Mouse (Mus musculus) CH12.LX (cell line): Measurements from ENCODE around the gene Fyb. TPM values are rescaled to one million over a fixed set of nuclear protein-coding genes. Genes with fewer than 3 reads are reported as not detected.

ENCODE experiments used
- DNase-seq: peaks from one replicate; pipeline ENCODE4 v3.0.0-alpha.2; 2013; ENCODE audit errors: extremely low read depth
- H3K27ac ChIP-seq: 2 replicates; pipeline ENCODE4 v1.5.1; 2012; ENCODE audit warnings: low read depth, mild to moderate bottlenecking, control low read depth, moderate library complexity; ENCODE audit not compliant: insufficient read depth
- H3K27me3 ChIP-seq: replicated peaks from 2 replicates; pipeline ENCODE3; 2012; ENCODE audit warnings: inconsistent platforms
- H3K36me3 ChIP-seq, 2 experiments: replicated peaks in 1 of 2; 2 replicates each; pipeline versions ENCODE3 to v1.6.1; 2012; ENCODE audit warnings: inconsistent platforms in 1 of 2, low read length in 1 of 2, mild to moderate bottlenecking in 1 of 2, mixed read lengths in 1 of 2, moderate library complexity in 1 of 2; ENCODE audit not compliant: control insufficient read depth in 1 of 2, insufficient read depth in 1 of 2
- H3K4me1 ChIP-seq, 2 experiments: 2 replicates each; pipeline ENCODE4 v1.6.1; 2012; ENCODE audit warnings: inconsistent platforms in 1 of 2, moderate library complexity in 1 of 2; ENCODE audit not compliant: insufficient read depth in 2 of 2, control insufficient read depth in 1 of 2
- H3K4me2 ChIP-seq: 2 replicates; pipeline ENCODE4 v1.6.1; 2012; ENCODE audit warnings: low read depth, mild to moderate bottlenecking, control low read depth; ENCODE audit not compliant: poor library complexity, insufficient read depth, severe bottlenecking
- H3K4me3 ChIP-seq, 3 experiments: fragments of 150-350 bp in 1 of 3; sonication (generic) in 1 of 3; replicated peaks in 1 of 3; 2 replicates each; pipeline versions ENCODE3 to v1.5.1; 2011 to 2012; ENCODE audit warnings: low read depth in 2 of 3, low read length in 2 of 3, mild to moderate bottlenecking in 2 of 3, moderate library complexity in 2 of 3, control low read depth in 1 of 3, improper control_type of control experiment in 1 of 3, inconsistent platforms in 1 of 3, mixed read lengths in 1 of 3; ENCODE audit not compliant: poor library complexity in 1 of 3
- H3K79me2 ChIP-seq: replicated peaks from 2 replicates; pipeline ENCODE4 v1.6.1; 2012; ENCODE audit warnings: mild to moderate bottlenecking, moderate library complexity; ENCODE audit not compliant: control insufficient read depth, poor library complexity, insufficient read depth, severe bottlenecking; ENCODE audit errors: extremely low read depth
- H3K9ac ChIP-seq: 2 replicates; pipeline ENCODE4 v1.6.1; 2012; ENCODE audit warnings: low read depth, mild to moderate bottlenecking, control low read depth, moderate library complexity; ENCODE audit not compliant: insufficient read depth
- H3K9me3 ChIP-seq: replicated peaks from 2 replicates; pipeline ENCODE3; 2012; ENCODE audit warnings: low read length, inconsistent platforms, mixed read lengths
- CTCF ChIP-seq, 2 experiments: IDR thresholded peaks in 1 of 2; conservative IDR thresholded peaks in 1 of 2; 2 replicates each; pipeline ENCODE4 v1.5.1; 2011 to 2012; ENCODE audit warnings: low read depth in 2 of 2, low read length in 2 of 2, improper control_type of control experiment in 1 of 2, inconsistent platforms in 1 of 2, mild to moderate bottlenecking in 1 of 2, moderate library complexity in 1 of 2
- EP300 ChIP-seq: IDR thresholded peaks from 2 replicates; pipeline ENCODE4 v1.6.1; 2011; ENCODE audit warnings: low read length, improper control_type of control experiment
- ETS1 ChIP-seq: conservative IDR thresholded peaks from 2 replicates; pipeline ENCODE4 v1.6.1; 2012; ENCODE audit warnings: low read depth, mild to moderate bottlenecking, inconsistent platforms, low read length, improper control_type of control experiment, moderate library complexity
- GABPA ChIP-seq: IDR thresholded peaks from 2 replicates; pipeline ENCODE4 v1.6.1; 2012; ENCODE audit warnings: low read depth, low read length, improper control_type of control experiment, inconsistent platforms; ENCODE audit not compliant: insufficient replicate concordance
- JUN ChIP-seq: IDR thresholded peaks from 2 replicates; pipeline ENCODE4 v1.6.1; 2011; ENCODE audit warnings: low read depth, mild to moderate bottlenecking, low read length, improper control_type of control experiment, moderate library complexity; ENCODE audit not compliant: insufficient read depth
- JUND ChIP-seq: conservative IDR thresholded peaks from 2 replicates; pipeline ENCODE4 v1.6.1; 2011; ENCODE audit warnings: low read depth, low read length, improper control_type of control experiment
- MAFK ChIP-seq: IDR thresholded peaks from 2 replicates; pipeline ENCODE4 v1.6.1; 2011; ENCODE audit warnings: low read length, improper control_type of control experiment; ENCODE audit not compliant: insufficient replicate concordance
- MAX ChIP-seq: IDR thresholded peaks from 2 replicates; pipeline ENCODE4 v1.6.1; 2011; ENCODE audit warnings: low read length, improper control_type of control experiment
- MAZ ChIP-seq: IDR thresholded peaks from 2 replicates; pipeline ENCODE4 v1.6.1; 2012; ENCODE audit warnings: low read depth, mild to moderate bottlenecking, inconsistent platforms, low read length, improper control_type of control experiment, moderate library complexity
- MEF2A ChIP-seq: IDR thresholded peaks from 2 replicates; pipeline ENCODE4 v1.6.1; 2014; ENCODE audit warnings: low read depth, mild to moderate bottlenecking, inconsistent platforms, low read length, improper control_type of control experiment, borderline replicate concordance
- MYC ChIP-seq: IDR thresholded peaks from 2 replicates; pipeline ENCODE4 v1.6.1; 2011; ENCODE audit warnings: low read depth, mild to moderate bottlenecking, improper control_type of control experiment, low read length
- NELFE ChIP-seq: IDR thresholded peaks from 2 replicates; pipeline ENCODE4 v1.6.1; 2011; ENCODE audit warnings: low read depth, low read length, improper control_type of control experiment
- POLR2A ChIP-seq: IDR thresholded peaks from 2 replicates; pipeline ENCODE4 v1.6.1; 2011; ENCODE audit warnings: low read depth, mild to moderate bottlenecking, improper control_type of control experiment, low read length
- RAD21 ChIP-seq: IDR thresholded peaks from 2 replicates; pipeline ENCODE4 v1.6.1; 2011; ENCODE audit warnings: low read depth, mild to moderate bottlenecking, low read length, improper control_type of control experiment, moderate library complexity
- RCOR1 ChIP-seq: conservative IDR thresholded peaks from 2 replicates; pipeline ENCODE4 v1.6.1; 2012; ENCODE audit warnings: low read depth, mild to moderate bottlenecking, inconsistent platforms, low read length, improper control_type of control experiment
- SIN3A ChIP-seq: IDR thresholded peaks from 2 replicates; pipeline ENCODE4 v1.6.1; 2012; ENCODE audit warnings: low read length, improper control_type of control experiment, inconsistent platforms
- SMC3 ChIP-seq: IDR thresholded peaks from 2 replicates; pipeline ENCODE4 v1.6.1; 2011; ENCODE audit warnings: low read depth, low read length, improper control_type of control experiment
- USF2 ChIP-seq: conservative IDR thresholded peaks from 2 replicates; pipeline ENCODE4 v1.6.1; 2011; ENCODE audit warnings: low read depth, low read length, improper control_type of control experiment
- ZC3H11A ChIP-seq: IDR thresholded peaks from 2 replicates; pipeline ENCODE4 v1.6.1; 2012; ENCODE audit warnings: low read depth, mild to moderate bottlenecking, inconsistent platforms, low read length, improper control_type of control experiment
- ZKSCAN1 ChIP-seq: IDR thresholded peaks from 2 replicates; pipeline ENCODE4 v1.6.1; 2012; ENCODE audit warnings: low read depth, inconsistent platforms, low read length, improper control_type of control experiment, borderline replicate concordance
- ZNF384 ChIP-seq: IDR thresholded peaks from 2 replicates; pipeline ENCODE4 v1.6.1; 2012; ENCODE audit warnings: low read depth, low read length, improper control_type of control experiment, inconsistent platforms
- dilution Hi-C: fragments of 300-500 bp; cut with MboI; formaldehyde crosslinking; loops from 2 replicates; pipeline ENCODE4 v1.14.3; 2020; ENCODE audit warnings: low sequenced_read_pairs; ENCODE audit not compliant: extremely low pct_unique_long_range_greater_than_20kb, extremely low pct_ligation_motif_present
- in situ Hi-C: fragments of 300-500 bp; cut with MboI; formaldehyde crosslinking; loops from 3 replicates; pipeline ENCODE4 v1.14.3; 2019; ENCODE audit warnings: low sequenced_read_pairs, low pct_ligation_motif_present, low pct_unique_long_range_greater_than_20kb, mixed read lengths
- polyA plus RNA-seq: library from polyadenylated mRNA; unstranded; fragments of >175 nt; gene quantifications from 2 replicates; pipeline ENCODE4 v1.2.1, GENCODE M21; 2012; ENCODE audit warnings: low read depth; ENCODE audit not compliant: insufficient read length
- total RNA-seq, 2 experiments: library from RNA; depleted of rRNA; stranded (reverse); fragments of 300-350 nt in 1 of 2; fragments of >200 nt in 1 of 2; gene quantifications; 2 replicates each; pipeline ENCODE4 v1.2.3; 2012 to 2014

Gene Fyb
- total and polyA plus RNA-seq, 3 experiments = 17.6 to 60.1 (median 32.2) TPM

- no peak overlapping the region for H3K27ac ChIP-seq
- no peak overlapping the region for H3K9ac ChIP-seq
- no peaks in the 10 kb centered on the region for H3K27me3 ChIP-seq
- dilution Hi-C loops = no loop called here
- H3K4me2 ChIP-seq = no peak overlapping the region
- TF ChIP-seq ETS1 (no peak), USF2 (no peak), JUN (no peak), EP300 (no peak)
- TF ChIP-seq, all 38 proteins: peak for 0
- Histone ChIP-seq H3K79me2 (no peaks in the 10 kb centered on the region), H3K4me3 (no peak overlapping the region), H3K9me3 (no peaks in the 10 kb centered on the region), H3K4me1 (no peaks in the 10 kb centered on the region), H3K36me3 (no peaks in the 10 kb centered on the region)
- in situ Hi-C loops = no loop called here
- DNase-seq = no peak
These were observed 30.3 kb upstream of the Fyb start for GRCm38 (mm10) chr15:6492386-6492785.

GRCm38 (mm10) chr15:6498396-6499070, 24.1 kb upstream of the Fyb start:
- in situ Hi-C loops (no loop called here), dilution Hi-C loops (no loop called here)
- DNase-seq = no peak
- Histone ChIP-seq H3K27ac (no peak overlapping the region), H3K4me1 (no peaks in the 10 kb centered on the region; a peak in 1 of 4 replicates), H3K4me3 (no peak overlapping the region), H3K36me3 (no peaks in the 10 kb centered on the region), H3K27me3 (no peaks in the 10 kb centered on the region)
- TF ChIP-seq RCOR1 (no peak), ZC3H11A (no peak), MAX (no peak), USF2 (no peak), ZNF384 (no peak), POLR2A (no peak), ZKSCAN1 (no peak), GABPA (no peak)
- TF ChIP-seq, all 38 proteins: peak for 0
- Histone ChIP-seq H3K79me2 (no peaks in the 10 kb centered on the region), H3K9me3 (no peaks in the 10 kb centered on the region), H3K4me2 (no peak overlapping the region), H3K9ac (no peak overlapping the region)

GRCm38 (mm10) chr15:6500787-6501186, 21.9 kb upstream of the Fyb start:
- dilution Hi-C loops = no loop called here
- no peaks in the 10 kb centered on the region for H3K27me3 ChIP-seq
- no peaks in the 10 kb centered on the region for H3K9me3 ChIP-seq
- no peaks in the 10 kb centered on the region for H3K79me2 ChIP-seq
- TF ChIP-seq MAFK (no peak), NELFE (no peak), JUND (no peak), MEF2A (no peak), SIN3A (no peak), JUN (no peak), RAD21 (peak; percentile 57), MAZ (no peak), CTCF (conservative IDR thresholded peaks at IDR 0.05 in 1 of 2, IDR thresholded peaks at IDR 0.05 in 1 of 2; ENCODE audit: low read depth in 2 of 2, low read length in 2 of 2) (peak in 1 of 2 experiments; percentile 60; a peak in 2 of 4 replicates), MYC (no peak), SMC3 (peak; percentile 47), MAX (no peak)
- no peak overlapping the region for H3K4me3 ChIP-seq
- in situ Hi-C loops = loop anchor here (10.0 kb wide), 1 partner anchor 64 kb away; no protein-coding TSS in a partner anchor
- no peaks in the 10 kb centered on the region for H3K36me3 ChIP-seq
- H3K9ac ChIP-seq = no peak overlapping the region
- no peak overlapping the region for H3K4me2 ChIP-seq
- H3K4me1 ChIP-seq = no peaks in the 10 kb centered on the region; a peak in 1 of 4 replicates
- peak; percentile 29 for DNase-seq
- no peak overlapping the region for H3K27ac ChIP-seq
